Mouse (Mus musculus): ENCODE results near the gene Hoxa6. TPM values are rescaled to one million over a fixed set of nuclear protein-coding genes. Genes with fewer than 3 reads are reported as not detected.

Hoxa6 gene
- polyA plus RNA-seq, 1 experiment from 2014 or later: 0.95 TPM

- Histone ChIP-seq H3K9me3 (ENCODE audit: low read length) (no peaks in the 10 kb centered on the region), H3K4me3 (ENCODE audit: low read depth, low read length) (no peak overlapping the region), H3K4me1 (ENCODE audit: insufficient read depth, low read depth, low read length) (no peaks in the 10 kb centered on the region), H3K27me3 (replicated peaks; ENCODE audit: insufficient read depth, low read length) (peaks cover 86% of the 10 kb centered on the region), H3K9ac (replicated peaks; ENCODE audit: low read depth) (no peak overlapping the region), H3K4me2 (replicated peaks; ENCODE audit: low read depth, low read length) (no peak overlapping the region), H3K36me3 (ENCODE audit: insufficient read depth, low read length) (no peaks in the 10 kb centered on the region), H3K27ac (ENCODE audit: low read length) (no peak overlapping the region)
- WGBS: 12% methylated on average over 7 of the region's 7 CpGs
- ATAC-seq: no peak
- DNase-seq (ENCODE audit: low spot score): no peak
- no peak for TF ChIP-seq CTCF (IDR thresholded peaks at IDR 0.05)
- no peak for TF ChIP-seq EP300 (IDR thresholded peaks at IDR 0.05)
These were observed 42.8 kb upstream of the Hoxa6 start for GRCm38 (mm10) chr6:52251177-52251879.

GRCm38 (mm10) chr6:52249826-52250225 is 41.3 kb upstream of the Hoxa6 start:
- DNase-seq (ENCODE audit: low spot score): no peak

GRCm38 (mm10) chr6:52249415-52249738 is 40.9 kb upstream of the Hoxa6 start:
- H3K4me3 ChIP-seq (ENCODE audit: low read depth, low read length): no peak overlapping the region
- DNase-seq (ENCODE audit: low spot score) (no peak), ATAC-seq (no peak)
- no peak overlapping the region for H3K9ac ChIP-seq (replicated peaks; ENCODE audit: low read depth)
- TF ChIP-seq CTCF (IDR thresholded peaks at IDR 0.05) (no peak), EP300 (IDR thresholded peaks at IDR 0.05) (no peak)
- peaks cover 92% of the 10 kb centered on the region for H3K27me3 ChIP-seq (replicated peaks; ENCODE audit: insufficient read depth, low read length)
- H3K27ac ChIP-seq (ENCODE audit: low read length): no peak overlapping the region
- no peaks in the 10 kb centered on the region for H3K4me1 ChIP-seq (ENCODE audit: insufficient read depth, low read depth, low read length)
- H3K36me3 ChIP-seq (ENCODE audit: insufficient read depth, low read length): no peaks in the 10 kb centered on the region
- H3K9me3 ChIP-seq (ENCODE audit: low read length): no peaks in the 10 kb centered on the region
- 2% methylated on average over 16 of the region's 16 CpGs for WGBS
- H3K4me2 ChIP-seq (replicated peaks; ENCODE audit: low read depth, low read length): no peak overlapping the region

More at GRCm38 (mm10) chr6:52249826-52250225, 41.3 kb upstream of the Hoxa6 start:
- Histone ChIP-seq H3K36me3 (ENCODE audit: insufficient read depth, low read length) (no peaks in the 10 kb centered on the region), H3K27ac (ENCODE audit: low read length) (no peak overlapping the region), H3K4me3 (ENCODE audit: low read depth, low read length) (no peak overlapping the region), H3K4me1 (ENCODE audit: insufficient read depth, low read depth, low read length) (no peaks in the 10 kb centered on the region), H3K9ac (replicated peaks; ENCODE audit: low read depth) (no peak overlapping the region), H3K4me2 (replicated peaks; ENCODE audit: low read depth, low read length) (no peak overlapping the region), H3K27me3 (replicated peaks; ENCODE audit: insufficient read depth, low read length) (peaks cover 88% of the 10 kb centered on the region), H3K9me3 (ENCODE audit: low read length) (no peaks in the 10 kb centered on the region)
- TF ChIP-seq CTCF (IDR thresholded peaks at IDR 0.05) (no peak), EP300 (IDR thresholded peaks at IDR 0.05) (no peak)
- 4% methylated on average over 4 of the region's 4 CpGs for WGBS
- ATAC-seq: no peak

- Histone ChIP-seq H3K27ac (ENCODE audit: low read length) (no peak overlapping the region), H3K4me1 (ENCODE audit: insufficient read depth, low read depth, low read length) (no peaks in the 10 kb centered on the region), H3K36me3 (ENCODE audit: insufficient read depth, low read length) (no peaks in the 10 kb centered on the region), H3K4me2 (replicated peaks; ENCODE audit: low read depth, low read length) (no peak overlapping the region), H3K4me3 (ENCODE audit: low read depth, low read length) (no peak overlapping the region), H3K9ac (replicated peaks; ENCODE audit: low read depth) (no peak overlapping the region), H3K27me3 (replicated peaks; ENCODE audit: insufficient read depth, low read length) (peaks cover 93% of the 10 kb centered on the region), H3K9me3 (ENCODE audit: low read length) (no peaks in the 10 kb centered on the region)
- ATAC-seq (no peak), DNase-seq (ENCODE audit: low spot score) (no peak)
- 2% methylated on average over 24 of the region's 27 CpGs for WGBS
- TF ChIP-seq EP300 (IDR thresholded peaks at IDR 0.05) (no peak), CTCF (IDR thresholded peaks at IDR 0.05) (no peak)
These were observed 40.3 kb upstream of the Hoxa6 start for GRCm38 (mm10) chr6:52248638-52249414.

- H3K27me3 ChIP-seq (replicated peaks; ENCODE audit: insufficient read depth, low read length): peaks cover 94% of the 10 kb centered on the region
- no peaks in the 10 kb centered on the region for H3K9me3 ChIP-seq (ENCODE audit: low read length)
- no peak for TF ChIP-seq CTCF (IDR thresholded peaks at IDR 0.05)
- TF ChIP-seq EP300 (IDR thresholded peaks at IDR 0.05): no peak
- H3K36me3 ChIP-seq (ENCODE audit: insufficient read depth, low read length): no peaks in the 10 kb centered on the region
- whole genome bisulfite sequencing: 2% methylated on average over 23 of the region's 23 CpGs
- H3K4me3 ChIP-seq (ENCODE audit: low read depth, low read length): no peak overlapping the region
- no peaks in the 10 kb centered on the region for H3K4me1 ChIP-seq (ENCODE audit: insufficient read depth, low read depth, low read length)
- no peak for DNase-seq (ENCODE audit: low spot score)
- H3K4me2 ChIP-seq (replicated peaks; ENCODE audit: low read depth, low read length): no peak overlapping the region
- no peak for ATAC-seq
- no peak overlapping the region for H3K27ac ChIP-seq (ENCODE audit: low read length)
- H3K9ac ChIP-seq (replicated peaks; ENCODE audit: low read depth): no peak overlapping the region
These were observed 39.5 kb upstream of the Hoxa6 start for GRCm38 (mm10) chr6:52247766-52248637.

DNA sequence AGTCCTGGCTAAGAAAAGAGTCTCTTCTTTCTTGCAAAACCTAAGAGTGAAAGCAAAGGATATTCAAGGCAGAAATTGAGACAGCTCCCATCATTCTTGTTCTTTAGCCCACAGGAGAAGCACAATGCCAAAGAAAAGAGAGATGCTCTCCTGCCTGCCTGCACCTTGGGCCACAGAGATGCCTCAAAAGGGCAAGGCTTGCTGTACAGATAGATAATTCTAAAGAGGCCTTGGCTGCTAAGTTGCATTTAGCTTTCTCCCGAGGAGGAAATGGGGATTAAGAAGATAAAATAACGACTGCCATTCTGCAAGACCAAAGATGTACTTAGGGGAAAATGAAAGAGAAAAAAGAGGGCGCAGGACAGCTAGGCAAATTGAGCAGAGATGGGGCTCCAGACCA is 38.4 kb upstream of the Hoxa6 start:
- no peak overlapping the region for H3K4me2 ChIP-seq (replicated peaks; ENCODE audit: low read depth, low read length)
- H3K9ac ChIP-seq (replicated peaks; ENCODE audit: low read depth): no peak overlapping the region
- 8% methylated on average over 3 of the region's 3 CpGs for WGBS
- H3K4me3 ChIP-seq (ENCODE audit: low read depth, low read length): no peak overlapping the region
- H3K27ac ChIP-seq (ENCODE audit: low read length): no peak overlapping the region
- DNase-seq (ENCODE audit: low spot score): no peak
- TF ChIP-seq CTCF (IDR thresholded peaks at IDR 0.05): no peak
- TF ChIP-seq EP300 (IDR thresholded peaks at IDR 0.05): no peak
- H3K4me1 ChIP-seq (ENCODE audit: insufficient read depth, low read depth, low read length): no peaks in the 10 kb centered on the region
- H3K27me3 ChIP-seq (replicated peaks; ENCODE audit: insufficient read depth, low read length): peaks cover 94% of the 10 kb centered on the region
- no peaks in the 10 kb centered on the region for H3K36me3 ChIP-seq (ENCODE audit: insufficient read depth, low read length)
- ATAC-seq: no peak
- H3K9me3 ChIP-seq (ENCODE audit: low read length): no peaks in the 10 kb centered on the region
